Mouse (Mus musculus): ENCODE measurements around the gene Spata45.

- TF ChIP-seq EP300 (IDR thresholded peaks at IDR 0.05; ENCODE audit: low read depth) (no peak), CTCF (IDR thresholded peaks at IDR 0.05; ENCODE audit: low read depth) (peak; percentile 44)
These were observed 27.7 kb upstream of the Spata45 start for GRCm38 (mm10) chr1:191008707-191009106.
